Mouse (Mus musculus): ENCODE results near the gene Trim65.
"Not testable (repeated sequence)": the region's sequence is repeated elsewhere in the genome, so short reads cannot be mapped to it uniquely, and the experiment has no call there.

The Trim65 gene

DNA sequence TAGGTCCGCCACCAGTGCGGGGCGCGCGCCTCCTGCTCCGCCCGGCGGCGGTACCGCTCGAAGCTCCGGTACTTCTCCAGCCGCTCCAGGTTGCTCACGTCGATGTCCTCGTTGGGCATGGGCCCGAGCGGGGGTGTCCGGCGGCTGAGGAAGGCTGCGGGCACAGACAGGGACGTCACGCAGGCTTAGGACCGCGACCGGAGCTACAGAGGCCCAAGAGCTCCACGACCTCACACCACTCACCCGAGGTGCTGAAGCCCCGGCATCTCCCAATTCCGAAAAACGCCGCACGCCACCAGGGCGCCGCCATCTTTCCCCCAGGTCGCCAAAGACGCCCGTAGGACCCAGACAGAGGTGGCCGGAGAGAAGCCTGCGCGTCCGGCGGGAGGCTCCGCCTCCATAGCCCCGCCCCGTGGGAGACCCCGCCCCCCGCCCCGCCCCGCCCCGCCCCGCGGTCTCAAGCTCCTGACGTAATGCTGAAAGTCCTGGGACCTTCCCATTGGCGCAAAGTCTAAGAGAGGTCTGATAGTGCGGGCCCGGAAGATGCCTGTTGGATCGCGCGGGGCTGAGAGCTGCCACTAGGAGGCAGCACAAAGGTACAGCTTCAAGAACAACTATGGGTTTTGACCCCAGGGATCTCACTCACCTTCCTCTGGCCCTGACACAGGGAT lies 7.7 kb upstream of the Trim65 start, which contains the start of gene Mrpl38:
Mrpl38 (minus strand) TSS at position 401 of the 671 bp plus-strand sequence.
- peak; percentile 97 for DNase-seq (ENCODE audit: low read depth, low spot score)

DNA sequence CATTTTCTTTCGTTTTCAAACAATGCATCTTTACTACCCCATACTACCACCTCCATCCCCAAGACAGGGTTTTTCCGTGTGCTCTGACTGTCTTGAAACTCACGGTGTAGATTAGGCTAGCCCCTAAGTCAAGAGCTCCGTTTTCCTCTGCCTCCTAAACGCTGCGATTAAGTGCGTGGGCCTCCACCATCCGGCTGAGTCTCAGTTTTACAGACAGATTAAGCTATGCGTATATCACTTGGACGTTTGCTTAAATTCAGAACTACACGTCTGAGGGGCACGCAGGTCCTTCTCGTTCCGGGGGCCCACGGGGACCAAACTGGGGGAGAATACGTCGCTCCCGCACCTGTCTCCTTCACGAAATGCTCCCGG lies 7.2 kb upstream of the Trim65 start:
- DNase-seq (ENCODE audit: low read depth, low spot score): no peak

DNA sequence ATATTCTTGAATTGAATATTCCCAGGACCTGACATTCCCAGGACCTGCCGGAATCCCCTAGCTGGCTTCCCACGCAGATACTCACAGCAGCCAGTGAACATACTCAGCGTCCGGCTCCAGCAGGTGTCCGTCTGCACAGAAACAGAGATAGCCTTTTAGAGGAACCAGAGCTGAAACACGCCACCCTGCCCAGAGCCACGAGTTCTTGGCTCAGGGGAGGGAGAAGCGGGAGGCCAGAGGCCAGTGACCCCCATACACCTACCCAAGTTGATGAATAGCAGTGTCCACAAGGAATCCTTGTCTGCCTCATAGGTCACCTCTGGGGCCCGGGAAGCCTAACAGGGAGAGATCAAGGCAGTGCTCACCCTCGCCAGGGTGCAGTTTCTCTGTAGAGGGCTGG lies 3.2 kb upstream of the Trim65 start:
- DNase-seq (ENCODE audit: low read depth, low spot score): no peak

DNA sequence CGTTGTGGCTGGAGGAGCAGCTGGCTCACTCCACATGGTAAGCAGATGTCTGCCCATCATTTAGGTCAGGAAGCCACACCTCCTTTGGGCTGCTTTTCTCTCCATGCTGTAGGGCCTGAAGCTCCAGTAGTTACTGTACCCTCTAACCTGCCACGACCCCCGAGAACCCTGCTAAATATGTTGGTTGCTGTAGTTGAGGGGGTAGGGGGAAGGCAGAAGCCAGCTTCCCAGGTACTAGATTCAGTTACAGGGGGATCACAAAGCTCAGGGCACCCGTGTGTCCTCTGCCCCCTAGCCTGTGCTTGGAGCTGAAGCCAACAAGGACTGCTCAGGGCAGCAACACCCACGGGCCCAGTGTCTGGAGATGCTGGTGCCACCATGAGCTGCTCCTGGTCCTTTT lies 2.6 kb upstream of the Trim65 start:
- no peak for DNase-seq (ENCODE audit: low read depth, low spot score)

DNA sequence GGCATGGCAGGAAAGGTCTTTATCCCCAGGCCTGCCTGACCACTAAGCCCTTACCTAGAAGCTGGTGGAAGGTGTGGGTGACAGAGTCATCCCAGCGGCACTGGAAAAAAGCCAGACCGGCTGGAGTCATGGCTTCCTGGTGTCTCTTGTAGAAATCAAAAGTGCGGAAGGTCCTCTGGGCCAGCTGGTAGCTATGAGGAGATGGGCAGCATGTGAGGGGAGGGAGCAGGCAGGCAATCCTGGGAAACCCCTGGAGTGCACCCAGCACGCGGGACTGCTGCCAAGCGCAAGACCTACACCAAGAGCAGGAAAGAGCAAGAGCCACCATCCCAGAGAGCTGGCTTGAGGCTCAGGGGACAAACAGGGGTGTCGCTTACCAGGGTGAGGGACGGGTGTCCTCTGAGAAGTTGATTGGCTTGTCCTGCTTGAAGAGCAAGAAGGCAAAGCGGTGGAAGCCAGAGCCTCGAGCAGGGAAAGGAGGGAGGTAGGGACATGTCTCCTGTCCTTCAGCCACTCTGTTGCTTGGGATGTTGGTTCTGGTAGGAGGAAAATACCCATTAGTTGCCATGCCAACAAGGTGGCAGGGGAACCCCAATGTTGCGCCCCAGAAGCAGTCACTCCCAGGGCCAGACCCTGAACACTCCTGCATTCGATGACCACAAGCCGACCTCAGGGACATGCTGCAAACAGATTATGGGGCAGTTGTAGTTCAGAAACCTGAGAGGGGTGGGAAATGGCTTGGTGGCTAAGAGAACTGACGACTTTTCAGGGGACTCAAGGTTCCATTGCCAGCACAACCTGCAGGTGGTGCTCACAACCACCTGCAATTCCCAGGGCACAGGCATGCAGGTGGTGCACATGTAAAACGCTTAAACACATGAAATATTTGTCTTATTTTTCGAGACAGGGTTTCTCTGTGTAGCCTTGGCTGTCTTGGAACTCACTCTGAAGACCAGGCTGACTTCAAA lies 1.7 kb upstream of the Trim65 start:
- no peak for DNase-seq (ENCODE audit: low read depth, low spot score)

DNA sequence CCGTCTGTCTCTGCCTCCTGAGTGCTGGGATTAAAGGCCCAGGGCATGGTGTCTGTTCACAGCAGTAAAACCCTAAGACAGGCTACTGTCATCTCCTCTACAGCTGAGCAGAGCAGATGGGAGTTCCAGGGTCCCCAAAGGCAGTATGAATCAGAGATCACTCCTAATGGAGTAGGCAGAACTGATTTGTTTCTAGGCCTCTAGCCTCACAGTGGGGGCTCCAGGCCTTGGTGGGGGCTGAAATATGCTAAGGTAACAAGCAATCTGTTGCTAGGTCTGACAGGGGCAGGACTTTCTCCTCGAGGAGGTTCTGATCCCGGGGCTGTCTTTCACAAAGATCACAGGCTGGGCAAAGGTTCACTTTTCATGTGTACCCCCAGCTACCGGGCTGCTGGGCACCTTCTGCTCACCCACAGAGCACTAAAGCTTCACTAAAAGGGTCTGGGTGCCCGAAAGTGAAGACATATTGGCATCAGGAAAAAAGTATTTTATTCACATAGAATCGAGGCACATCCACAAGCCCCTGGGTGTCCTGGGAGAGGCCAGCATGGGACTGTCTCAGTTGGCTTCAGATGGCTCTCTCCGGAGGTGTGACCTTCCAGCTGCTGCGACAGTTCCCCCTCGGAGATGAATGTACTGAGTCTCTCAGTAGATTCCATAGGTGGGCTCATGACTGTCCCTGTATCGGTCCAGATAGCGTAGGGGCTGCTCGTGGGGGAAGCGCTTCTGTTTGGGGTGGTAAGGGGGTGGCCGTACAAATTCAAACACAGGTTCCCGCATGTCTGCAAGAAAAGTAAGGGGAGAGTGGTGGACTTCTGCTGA lies 632 bp upstream of the Trim65 start:
- DNase-seq (ENCODE audit: low read depth, low spot score): no peak

DNA sequence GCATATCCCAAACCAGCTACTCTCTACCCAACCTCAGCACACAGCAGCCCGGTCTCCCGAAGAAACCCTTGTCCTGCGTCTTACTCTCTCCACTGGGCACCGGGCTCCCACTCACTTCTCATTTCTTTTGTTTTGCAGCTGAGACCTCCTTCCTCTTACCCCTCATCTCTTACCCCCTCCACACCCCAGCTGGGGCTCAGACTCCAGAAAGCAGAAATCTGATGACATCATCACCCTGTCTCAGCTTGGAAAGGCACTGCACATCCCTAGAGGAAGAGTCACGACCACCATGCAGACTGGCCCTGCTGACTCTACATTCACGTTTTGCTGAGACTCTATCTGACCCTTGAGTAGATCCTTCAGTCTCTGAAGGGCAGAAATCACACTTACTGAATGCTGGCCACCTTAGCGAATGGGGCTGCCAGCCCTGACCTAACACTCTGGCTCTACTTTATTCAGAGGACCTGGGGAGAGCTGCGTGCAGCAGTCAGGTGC lies 888 bp downstream of the Trim65 start:
- no peak for DNase-seq (ENCODE audit: low read depth, low spot score)

DNA sequence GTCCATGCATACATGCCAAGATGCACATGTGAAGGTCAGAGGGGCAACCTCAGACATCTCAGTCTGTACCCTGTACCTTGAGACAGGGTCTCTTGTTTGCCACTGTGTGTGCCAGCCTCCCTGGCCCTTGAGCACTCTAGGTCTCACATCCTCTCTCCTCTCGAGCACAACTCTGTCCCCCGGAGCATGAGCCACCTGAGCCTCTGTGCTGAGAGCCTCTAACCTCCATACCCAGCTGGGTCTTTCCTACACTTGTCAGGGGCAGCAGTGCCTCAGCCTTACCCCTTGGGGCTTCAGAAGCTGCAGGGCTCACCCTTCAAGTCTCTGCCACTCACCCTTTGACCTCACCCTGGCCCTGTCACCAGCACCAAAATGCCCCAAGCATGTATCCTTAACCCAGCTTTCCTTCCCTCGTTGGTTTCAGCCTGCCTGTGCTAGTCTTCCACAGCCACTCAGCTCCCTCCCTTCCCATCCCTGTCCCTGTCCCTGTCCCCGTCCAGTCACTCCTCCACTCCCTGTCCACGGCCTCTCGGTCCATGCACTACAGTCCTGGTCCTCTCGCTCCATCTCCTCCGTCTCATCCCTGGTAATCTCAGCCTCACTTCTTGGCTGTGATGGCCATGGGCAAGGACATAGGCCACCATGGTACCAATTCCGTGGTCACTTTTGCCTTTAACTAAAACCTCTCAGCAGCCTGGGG lies 1.7 kb downstream of the Trim65 start:
- DNase-seq (ENCODE audit: low read depth, low spot score): no peak

DNA sequence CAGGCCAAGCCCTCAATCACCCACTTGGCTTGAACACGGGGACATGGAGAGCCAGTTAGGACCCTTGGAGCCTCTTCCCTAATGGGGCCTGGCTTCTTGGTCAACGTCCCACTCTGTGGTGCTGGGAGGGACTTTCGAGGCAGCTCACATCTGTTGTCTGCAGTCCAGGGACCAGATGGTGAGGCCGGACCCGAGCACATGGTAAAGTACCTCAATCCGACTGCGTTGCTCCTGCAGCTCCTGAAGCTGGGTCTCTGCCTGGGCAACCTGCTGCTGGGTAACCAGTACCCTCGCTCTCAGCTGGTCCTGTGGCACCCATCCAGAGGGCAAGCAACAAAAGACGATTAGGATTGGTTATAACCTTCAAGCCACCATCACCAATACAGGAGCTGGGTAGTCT lies 2.9 kb downstream of the Trim65 start:
- no peak for DNase-seq (ENCODE audit: low read depth, low spot score)

DNA sequence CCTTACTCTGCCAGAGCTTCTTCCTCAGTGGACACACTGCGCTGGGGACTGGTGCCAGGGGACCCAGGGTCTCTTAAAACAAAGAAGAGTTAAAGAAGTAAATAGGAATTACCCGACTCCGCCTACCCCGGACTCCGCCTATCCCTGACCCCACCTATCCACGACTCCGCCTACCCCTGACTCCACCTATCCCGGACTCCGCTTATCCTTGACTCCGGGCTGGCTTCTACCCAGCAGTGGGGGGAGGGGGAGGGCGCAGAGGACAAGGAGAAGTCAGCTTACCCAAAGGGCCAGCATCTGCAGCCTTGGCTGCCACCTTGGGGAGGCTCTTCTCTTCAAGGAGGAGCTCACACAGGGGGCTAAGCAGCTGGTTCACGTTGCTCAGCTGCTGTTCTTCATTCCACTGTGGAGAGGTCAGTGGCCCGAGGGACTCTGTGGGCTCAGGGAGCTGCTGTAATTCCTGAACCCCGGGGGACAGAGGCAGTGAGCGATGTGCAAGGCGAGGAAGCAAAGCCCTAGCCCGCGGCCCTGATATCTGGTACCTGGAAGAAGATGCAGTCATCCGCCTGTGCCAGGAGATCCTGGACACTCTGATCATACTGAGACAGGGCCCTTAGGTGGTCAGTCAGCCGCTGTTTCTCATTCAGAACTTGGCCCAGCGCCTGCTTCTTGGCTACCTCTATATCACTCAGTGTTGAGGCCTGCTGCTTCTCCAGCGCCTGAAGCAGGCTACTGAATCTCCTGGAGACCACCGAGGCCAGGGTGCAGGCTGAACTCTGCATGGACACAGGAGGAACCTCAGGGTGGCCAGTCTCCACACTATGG lies 3.6 kb downstream of the Trim65 start, which contains the start of gene Trim47:
Trim47 (minus strand) TSS at position 55 of the 825 bp plus-strand sequence.
- DNase-seq (ENCODE audit: low read depth, low spot score): peak; percentile 74

DNA sequence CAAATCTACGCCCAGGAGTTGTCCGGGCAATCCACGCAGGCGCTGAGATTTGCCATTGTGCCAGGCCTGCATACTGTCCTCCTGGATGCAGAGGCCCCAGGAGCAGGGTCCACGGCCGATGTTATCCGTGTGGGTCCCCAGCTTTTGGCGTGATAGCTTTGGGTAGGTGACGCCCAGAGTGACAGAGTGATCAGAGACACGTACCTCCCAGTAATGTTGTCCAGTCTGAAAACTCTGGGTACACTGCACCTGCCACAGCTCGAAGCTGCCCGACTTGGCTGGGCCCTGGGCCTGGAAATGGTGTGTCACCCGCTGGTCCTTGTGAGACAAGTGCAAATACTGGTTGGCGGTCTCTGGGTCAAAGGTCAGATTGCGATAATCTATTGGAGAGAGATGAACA lies 4.7 kb downstream of the Trim65 start:
- DNase-seq (ENCODE audit: low read depth, low spot score): no peak

DNA sequence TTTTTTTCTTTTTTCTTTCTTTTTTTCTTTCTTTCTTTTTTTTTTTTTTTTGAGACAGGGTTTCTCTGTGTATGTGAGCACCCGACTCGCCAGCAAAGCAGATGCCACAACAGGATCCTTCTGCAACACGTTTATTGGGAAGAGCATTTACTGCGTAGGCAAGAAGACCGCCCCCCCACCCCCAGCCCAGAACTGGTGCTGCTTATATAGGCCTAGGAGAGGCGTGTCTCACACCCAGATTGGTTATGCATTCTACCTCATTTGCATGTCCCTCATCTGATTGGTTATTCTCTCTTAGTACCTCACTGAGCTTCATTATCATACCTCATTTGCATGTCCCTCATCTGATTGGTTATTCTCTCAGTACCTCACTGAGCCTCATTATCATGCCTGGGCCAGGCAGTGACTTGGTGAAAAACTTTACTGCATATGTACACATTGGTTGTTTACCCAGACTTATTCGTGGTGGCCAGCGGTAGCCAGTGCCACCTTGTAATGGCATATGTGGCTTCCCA lies 9.1 kb downstream of the Trim65 start:
- DNase-seq (ENCODE audit: low read depth, low spot score): not testable (repeated sequence)

DNA sequence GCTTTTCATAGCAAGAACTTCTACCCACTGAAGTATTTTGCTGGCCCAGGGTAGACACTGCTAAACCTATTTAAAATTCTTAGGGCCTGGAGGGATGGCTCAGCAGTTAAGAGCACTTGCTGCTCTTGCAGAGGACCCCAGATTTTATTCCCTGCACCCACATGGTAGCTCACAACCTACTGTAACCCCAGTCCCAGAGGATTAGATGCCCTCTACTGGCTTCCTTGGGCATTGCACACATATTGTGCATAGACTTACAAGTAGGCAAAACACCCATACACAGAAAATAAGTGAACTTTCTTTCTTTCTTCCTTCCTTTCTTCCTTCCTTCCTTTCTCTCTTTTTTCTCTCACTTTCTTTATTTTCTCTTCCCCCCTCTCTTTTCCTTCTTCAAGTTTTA lies 13.1 kb downstream of the Trim65 start:
- no peak for DNase-seq (ENCODE audit: low read depth, low spot score)

DNA sequence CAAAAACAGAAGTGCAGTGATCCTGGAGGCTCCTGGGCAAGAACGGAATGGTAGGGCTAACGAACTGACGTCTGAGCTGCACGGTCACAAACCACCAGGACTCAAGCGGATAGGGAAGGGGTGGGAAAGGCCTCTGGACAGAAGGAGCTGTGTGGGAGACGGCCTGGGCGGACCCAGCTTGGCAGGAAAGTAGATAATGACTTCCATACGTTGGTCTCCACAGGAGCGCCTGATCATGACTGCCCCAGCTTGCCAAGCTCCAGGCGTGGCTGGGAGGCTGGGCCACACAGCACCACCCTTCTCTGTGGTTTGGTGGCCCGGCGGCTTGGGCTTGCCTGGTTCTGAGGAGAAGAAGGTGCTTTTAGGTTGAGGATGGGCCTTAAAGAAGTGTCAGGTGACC lies 13.7 kb downstream of the Trim65 start:
- DNase-seq (ENCODE audit: low read depth, low spot score): no peak

DNA sequence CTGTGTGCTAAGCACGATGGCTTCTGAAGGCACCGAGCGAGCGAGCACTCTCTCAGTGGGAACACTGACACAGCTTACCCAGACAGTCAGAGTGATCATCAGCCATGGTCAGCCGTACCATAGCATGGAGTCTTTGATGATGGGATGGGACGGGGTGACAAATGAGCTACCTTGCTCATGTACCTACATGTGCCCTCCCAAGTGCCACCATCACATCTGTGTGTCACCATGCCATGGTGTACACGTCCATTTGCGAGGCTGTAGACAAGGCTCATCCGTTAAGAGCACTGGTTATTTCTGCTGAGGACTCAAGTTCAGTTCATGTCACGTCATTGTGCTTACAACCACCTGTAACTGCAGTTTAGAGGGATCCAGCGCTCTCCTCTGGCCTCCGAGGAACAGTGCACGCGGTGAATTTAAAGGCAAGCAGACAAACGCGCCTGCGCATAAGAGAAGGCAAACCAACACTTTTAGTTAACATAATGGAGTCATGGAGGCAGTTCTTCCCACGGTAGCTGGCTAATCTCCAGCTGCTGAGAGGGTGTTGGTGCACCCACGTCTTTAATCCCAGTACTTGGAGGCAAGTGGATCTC lies 19.2 kb downstream of the Trim65 start:
- no peak for DNase-seq (ENCODE audit: low read depth, low spot score)

DNA sequence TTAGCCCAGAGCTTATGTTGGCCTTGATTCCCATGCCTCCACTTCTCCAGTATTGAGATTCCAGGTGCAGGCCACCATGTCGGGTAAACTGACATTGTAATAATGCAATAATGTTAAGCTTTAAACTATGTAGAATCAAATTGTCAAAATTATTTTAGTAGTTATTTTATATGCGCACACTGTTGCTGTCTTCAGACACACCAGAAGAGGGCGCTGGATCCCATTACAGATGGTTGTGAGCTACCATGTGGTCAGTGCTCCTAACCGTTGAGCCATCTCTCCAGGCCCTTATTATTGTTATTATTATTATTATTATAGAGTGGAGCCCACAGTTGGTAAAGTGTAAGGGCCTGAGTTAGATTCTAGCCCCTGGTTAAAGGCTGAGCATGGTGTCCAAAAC lies 19.9 kb downstream of the Trim65 start:
- DNase-seq (ENCODE audit: low read depth, low spot score): no peak

DNA sequence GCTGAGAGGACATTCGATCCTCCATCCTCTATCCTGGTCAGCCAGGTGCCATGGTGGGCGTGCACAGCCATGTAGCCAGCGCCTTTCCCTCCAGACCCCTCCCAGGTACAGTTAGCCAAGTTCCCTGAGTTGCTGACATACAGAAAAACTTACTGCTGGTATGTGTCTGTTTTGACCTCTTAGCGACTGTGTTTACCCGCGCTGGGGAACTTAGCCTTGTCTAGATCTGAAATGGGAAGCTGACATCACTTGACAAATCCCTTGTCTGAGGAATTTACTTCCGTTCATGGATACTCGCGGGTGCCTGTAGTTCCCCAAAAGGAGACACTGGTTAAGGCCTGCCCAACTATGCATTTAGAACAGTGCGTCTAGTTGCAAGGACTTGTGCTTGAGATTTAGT lies 20.4 kb downstream of the Trim65 start:
- no peak for DNase-seq (ENCODE audit: low read depth, low spot score)

DNA sequence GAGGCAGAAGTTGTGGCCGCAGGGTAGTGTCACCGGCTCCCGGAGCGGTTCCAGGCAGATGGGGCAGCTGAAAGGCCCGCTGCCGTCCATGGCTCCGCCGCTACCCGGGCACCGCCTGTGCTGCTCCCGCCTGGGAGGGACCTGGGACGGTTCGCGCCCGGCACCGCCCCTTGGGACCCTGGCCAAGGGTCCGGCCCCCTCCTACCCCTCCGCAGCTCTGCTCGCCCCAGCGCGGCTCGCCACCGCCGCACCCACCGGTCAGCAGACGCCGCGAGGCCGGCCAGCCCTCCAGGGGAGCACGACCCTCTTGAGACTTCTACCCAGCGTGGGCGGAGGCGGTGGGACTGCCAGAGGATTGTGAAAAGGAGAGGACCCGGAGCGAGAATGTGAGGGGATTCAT lies 20.8 kb downstream of the Trim65 start:
- no peak for DNase-seq (ENCODE audit: low read depth, low spot score)

DNA sequence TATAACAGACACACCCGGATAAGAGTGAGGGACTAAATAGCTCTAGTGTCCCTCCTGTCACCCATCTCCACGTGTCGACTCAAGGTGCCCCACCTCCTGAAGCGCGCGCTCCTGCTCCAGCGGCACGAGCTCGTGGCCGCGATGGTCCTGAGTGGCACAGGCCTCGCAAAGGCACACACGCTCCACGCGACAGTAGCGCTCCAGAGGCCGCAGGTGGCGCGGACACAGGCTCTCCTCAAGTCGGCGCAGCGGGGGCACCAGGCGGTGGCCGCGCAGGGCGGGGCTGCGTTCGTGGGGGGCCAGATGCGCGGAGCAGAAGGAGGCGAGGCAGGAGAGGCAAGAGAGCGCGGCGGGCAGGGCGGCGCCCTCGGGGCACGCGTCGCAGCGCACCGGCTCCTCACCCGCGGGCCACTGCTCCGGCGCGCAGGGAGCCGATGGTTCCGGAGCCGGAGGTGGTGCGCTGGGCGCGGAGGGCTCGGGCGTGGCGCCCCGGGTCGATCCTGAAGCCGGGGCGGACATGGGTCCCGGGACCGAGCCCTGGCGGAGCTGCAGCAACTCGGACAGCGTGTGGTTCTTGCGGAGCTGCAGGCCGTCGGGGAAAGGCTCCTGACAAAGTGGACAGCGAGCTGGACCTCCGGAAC lies 21.4 kb downstream of the Trim65 start:
- no peak for DNase-seq (ENCODE audit: low read depth, low spot score)
